Mouse (Mus musculus) layer of hippocampus, adult 18-20 months (tissue): ENCODE results near the gene Tmem108. TPM values are rescaled to one million over a fixed set of nuclear protein-coding genes. Genes with fewer than 3 reads are reported as not detected.
A peak's percentile ranks its signal among the peaks of the same experiment; 100 is the strongest.

Experiments used
- DNase-seq, 2 experiments: peaks; one replicate each; pipeline ENCODE4 v3.0.0; 2022; ENCODE audit warnings: low spot score in 2 of 2
- total RNA-seq, 2 experiments: library from RNA; stranded (reverse); gene quantifications; 2 replicates each; pipeline ENCODE4 v1.2.3; 2021

Gene Tmem108
- total RNA-seq, 2 experiments from 2014 or later = 32.1 to 35.4 TPM

DNA sequence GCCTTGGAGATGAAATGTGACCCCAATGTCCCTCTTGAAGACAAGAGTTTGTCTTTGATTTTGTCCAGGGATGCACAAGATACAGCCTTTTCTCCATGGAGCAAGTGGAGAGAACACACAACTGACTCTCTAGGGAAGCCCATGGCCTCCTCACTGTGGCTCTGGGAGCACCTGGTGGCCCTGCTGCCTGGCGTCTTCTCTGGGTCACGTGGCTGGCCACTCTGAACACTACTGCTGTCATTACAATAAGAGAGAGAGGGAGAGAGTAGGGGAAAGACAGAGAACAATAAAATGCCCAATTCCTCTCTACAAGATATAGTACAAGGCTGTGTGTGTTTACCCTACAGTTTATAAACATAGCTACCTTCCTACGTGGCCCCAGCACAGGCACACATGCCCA, 40.2 kb downstream of the Tmem108 start:
- no peak for DNase-seq

DNA sequence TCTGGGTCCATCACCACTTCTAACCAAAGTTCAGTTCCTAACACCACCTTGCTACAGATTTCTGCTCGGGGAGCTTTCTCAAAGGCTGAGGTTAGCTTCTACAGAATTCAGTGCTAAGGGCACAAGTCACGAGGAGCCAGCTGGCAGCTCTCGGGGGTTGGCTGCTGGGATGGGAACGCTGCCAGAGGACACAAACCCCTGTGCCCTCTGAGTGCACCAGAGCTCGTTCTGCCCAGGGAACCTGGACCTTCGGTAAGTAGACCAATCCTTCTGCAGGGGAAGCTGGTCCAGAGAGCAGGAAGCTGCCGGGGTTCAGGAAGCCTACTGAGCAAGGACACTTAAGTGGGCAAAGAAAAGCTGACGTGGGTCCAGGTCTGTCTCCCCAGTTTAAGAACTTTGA, 40.6 kb downstream of the Tmem108 start:
- DNase-seq = no peak

DNA sequence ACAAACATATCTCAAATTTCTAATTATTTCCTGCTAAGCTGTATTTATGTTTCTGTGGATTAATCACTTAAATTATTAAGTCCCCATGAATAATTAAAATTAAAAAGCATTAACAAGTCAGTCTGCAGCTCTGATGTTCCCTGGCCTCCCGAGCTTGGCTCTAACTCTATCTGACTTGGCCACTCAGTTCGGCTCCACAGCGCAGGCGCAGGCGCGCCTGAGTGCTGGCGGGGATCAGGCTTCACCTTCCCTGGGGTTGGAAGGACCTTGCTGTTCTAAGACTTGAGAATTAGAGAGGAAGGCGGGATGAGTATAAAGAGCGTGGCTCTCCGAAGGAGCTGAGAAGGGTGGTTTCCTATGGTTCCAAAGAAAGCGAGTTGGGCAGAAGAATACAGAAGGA, 41.6 kb downstream of the Tmem108 start:
- no peak for DNase-seq

DNA sequence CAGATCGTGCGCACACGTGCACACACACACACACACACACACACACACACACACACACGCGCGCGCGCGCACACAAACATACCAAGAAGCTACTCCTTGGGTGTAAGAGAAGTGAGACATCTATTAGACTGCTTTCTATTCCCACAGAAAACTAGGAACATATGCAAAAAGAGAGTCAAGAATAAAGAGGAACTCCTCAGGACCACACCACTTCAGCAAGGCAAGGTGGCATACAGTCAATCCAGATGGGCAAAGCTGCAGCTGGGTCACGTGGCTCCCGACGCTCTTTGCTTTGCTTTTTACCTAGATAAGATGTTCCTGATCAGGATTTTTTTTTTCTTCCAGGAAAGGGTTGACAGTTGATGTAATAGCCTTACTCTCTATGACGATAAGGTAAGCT, 45.6 kb downstream of the Tmem108 start:
- DNase-seq = no peak

DNA sequence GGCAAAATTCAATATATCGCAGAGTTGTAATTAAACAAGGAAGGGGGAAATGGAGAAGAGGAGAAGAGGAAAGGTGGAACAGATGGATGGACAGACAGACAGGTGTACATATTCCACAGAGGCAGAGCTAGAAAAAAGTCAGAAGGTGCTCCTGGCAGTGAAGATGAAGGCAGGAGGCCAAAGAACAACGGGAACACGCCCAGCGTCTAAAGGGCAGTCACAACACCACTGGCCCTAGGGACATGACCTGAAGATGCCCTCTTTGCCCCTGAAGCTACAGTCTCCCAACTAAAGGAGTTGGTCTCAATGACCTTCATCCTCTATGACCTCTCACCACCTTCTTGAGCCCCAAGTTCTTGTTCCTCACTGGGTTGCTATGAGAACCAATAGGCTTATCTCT, 46.3 kb downstream of the Tmem108 start:
- no peak for DNase-seq

DNA sequence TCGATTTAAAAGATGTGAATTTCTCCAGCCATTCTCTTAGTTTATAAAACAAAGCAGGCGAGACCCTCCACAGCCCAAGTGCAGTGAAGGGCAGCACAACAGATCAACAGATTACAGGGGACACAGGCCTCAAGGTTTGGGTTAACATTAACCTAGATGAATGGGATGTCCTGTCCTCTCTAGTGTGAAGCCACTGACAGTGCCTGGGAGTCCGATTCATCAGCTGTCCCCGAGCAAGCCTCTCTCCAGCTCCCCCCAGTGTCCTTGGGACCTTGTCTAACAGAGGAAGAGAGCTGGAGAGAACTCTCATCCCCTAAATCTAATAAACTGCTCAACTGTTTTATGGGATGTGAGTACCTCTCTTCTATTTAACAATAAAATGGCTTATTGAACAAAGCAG, 48.4 kb downstream of the Tmem108 start:
- no peak for DNase-seq

DNA sequence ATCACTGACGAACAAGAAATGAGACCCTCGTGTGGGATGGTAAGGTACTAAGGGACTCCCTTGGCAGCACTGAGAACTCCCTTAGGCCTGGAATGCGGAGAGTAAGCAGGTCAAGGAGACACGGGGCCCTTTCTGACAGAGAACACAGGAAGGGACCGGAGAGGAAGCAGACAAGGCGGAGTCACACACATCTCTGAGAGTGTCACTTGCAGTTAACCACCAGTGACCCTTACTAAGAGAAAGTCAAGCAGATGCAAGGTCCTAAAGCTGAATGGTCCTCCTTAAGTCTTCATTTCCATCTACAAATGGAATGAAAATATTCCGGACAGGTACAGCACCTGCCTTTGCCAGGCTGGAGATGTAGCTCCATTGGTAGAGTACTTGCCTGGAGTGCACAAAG, 48.9 kb downstream of the Tmem108 start:
- no peak for DNase-seq

DNA sequence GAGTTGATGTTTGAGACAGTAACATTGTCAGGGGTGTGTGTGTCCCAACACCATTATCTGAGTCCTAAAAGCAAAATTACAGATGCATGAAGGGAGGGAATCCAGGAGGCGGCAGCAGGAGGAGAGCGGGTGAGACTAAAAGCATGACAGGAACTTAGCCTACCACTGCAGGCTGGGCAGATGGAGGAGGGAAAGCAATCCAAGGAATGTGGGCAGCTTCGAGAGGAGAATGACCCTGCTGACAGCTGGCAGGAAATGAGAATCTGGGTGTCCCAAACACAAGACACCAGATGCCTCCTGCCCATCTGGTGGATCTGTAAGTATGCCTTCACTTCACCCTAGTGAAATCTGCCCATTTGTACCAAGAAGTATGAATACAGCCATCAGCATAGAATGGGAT, 51.9 kb downstream of the Tmem108 start:
- peak in 1 of 2 experiments; percentile 41 for DNase-seq

DNA sequence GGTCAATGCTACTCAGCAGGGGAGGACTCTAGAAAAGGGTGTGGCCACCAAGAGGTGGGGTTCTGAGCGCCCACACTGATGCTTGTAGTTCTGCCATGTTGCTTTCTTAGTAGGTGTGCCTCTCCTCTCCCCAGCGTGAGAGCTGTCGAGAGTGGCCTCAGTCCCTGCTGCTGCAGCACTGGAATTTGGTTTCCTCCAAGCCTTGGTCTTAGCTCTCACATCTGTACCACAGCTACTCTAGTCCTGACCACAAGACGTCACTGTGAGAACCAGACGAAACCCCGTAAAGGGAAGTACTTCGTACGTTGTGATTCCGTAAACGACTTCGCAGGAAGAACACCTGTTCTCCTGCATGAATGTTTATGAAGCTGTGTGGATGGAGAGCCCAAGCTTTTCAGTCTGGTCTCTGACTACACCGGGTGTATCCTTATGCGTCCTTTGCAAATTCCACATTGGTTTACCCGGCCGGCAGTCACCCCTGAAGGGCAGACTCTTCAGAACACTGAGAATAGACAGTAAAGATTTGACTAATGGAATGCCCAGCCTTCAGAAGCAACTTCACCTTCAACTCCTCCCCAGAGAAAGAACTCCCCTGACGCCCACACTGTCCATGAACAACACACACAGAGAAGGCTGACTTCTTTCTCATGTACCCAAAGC, 53.0 kb downstream of the Tmem108 start:
- DNase-seq = no peak

DNA sequence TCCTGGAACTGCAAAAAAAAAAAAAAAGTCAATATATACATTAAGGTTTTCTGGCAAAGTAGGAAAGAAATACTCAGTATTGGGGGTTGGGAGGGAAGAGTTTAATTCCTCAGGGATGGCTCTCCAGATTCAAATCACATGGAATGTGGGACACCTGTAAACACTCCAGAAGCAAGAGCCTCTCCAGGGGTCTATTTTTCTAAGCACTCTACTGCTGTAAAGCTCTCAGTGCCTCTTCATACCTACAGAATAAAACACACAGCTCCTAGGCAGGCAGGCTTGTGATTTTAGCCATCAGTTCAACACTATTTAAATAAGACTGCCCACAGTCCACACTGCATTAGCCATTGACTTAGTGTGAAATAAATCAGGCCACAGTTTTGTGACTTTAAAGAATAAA, 53.8 kb downstream of the Tmem108 start:
- no peak for DNase-seq

DNA sequence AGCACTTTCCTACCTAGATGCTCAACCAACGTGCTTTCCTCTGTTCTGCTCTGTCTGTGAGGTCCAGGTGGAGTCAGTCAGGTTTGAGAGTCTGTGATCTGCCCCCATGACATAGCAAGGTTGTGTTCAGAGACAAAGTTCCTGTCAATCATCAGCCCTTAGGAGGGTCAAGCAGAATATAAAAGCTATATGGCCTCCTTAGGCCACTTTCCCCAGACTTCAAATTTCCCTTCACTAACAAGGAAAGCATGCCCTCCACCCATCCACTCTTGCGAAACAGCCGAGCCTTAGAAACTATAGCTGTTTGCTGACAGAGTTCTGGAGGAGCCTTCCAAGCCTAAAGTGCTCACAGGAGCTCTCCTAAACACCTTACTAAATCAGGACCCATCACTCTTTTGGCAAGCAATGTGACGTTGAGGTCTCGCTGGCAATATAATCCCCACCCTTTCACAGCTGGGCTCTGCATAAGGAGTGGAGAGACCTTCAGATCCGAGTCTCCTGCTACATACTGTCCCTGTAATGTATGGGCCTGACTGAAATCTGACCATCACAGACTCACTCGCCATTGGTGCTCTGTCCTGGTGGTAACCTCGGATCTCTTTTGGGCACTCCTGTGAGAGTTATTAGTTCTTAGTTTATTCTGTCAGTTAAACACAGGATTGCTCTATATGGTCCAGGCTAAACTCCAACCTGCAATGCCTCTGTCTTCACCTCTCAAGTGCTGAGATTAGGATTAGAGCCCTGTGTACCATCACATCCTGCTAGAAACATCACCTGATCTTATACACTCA, 54.4 kb downstream of the Tmem108 start:
- DNase-seq = no peak

DNA sequence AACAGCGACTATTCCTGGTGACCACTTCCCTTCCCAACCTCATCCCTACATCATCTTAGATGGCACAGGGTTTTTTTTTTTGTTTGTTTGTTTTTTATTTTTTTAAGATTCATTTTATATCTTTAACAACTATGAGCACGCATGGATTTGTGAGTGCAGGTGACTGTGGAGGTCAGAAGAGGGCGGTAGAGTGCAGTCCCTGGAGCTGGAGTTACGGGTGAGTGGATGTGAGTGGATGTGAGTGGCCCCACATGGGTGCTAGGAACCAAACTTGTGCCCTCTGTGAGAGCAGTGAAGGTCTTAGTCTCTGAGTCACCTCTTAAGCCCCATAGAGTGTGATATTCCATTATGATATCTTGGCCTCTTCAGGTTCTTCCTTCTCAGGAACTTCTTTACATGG, 55.9 kb downstream of the Tmem108 start:
- DNase-seq = no peak

DNA sequence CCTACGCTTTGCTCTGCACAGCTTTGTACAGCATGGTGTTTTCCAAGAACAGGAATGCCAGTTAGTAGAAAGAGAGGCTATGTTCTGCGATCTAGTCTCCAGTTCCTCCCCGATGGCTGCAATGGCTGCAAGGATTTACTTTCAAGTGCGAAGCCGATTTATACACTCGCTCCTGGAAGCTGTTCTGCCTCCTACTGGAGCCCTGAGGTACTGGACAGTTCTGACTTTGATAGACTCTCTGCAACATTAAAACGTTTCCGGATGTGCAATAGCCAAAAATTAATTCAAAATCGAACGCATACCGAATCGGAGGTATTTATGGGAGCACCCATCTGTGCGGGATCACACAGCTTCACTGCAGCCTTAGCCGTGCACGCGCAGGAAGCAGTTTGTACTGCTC, 58.6 kb downstream of the Tmem108 start:
- no peak for DNase-seq

DNA sequence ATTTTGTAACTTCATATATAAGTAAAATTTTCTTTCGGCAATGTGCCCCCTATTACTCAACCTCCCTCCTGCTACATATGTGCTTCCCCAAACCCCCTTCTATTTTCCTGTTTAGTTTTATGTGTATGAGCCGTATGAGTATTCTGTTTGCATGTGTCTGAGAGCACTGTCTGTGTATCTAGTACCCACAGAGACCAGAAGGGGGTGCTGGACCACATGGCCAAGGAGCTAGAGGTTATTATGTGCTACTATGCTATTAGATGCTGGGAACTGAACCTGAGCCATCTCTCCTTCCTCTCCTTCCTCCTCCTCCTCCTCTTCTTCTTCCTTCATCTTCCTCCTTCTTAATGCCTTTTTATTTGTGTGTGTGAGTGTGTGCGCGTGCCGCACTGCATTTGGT, 59.2 kb downstream of the Tmem108 start:
- no peak for DNase-seq

DNA sequence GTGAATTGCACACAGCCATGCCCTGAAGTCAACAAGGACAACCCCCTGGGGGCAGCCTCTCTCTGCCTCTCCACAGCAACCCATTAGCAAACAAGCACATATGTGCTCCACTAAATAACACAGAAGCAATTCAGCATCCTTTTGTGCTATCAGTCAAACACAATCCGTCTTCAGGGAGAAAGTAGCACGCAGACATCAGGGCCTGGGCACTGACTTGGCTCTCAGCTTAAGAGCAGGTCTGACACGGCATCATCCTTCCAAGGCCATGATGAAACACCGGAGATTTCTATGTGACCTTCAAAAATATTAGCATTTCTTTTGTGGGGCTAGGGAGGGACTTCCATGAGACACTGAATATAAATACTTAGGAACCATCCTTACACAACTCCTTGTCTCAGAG, 60.2 kb downstream of the Tmem108 start:
- no peak for DNase-seq

DNA sequence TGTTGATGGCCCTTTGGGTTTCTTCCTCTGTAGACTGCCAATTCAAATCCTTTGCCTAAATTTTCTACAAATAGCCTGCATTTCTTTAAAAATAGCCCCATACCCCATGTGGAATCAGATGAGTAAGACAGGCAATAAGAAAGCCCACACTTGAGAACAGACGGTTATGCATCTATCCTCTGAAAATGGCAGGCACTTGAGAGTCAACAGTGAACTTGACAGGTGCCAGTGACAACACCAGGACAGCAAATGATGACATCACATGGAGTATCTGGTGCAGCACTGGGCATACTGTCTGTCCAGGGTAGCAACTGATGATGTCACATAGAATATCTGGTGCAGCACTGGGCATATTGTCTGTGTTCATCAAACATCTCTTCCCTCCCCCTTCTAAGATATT, 61.4 kb downstream of the Tmem108 start:
- DNase-seq = no peak

DNA sequence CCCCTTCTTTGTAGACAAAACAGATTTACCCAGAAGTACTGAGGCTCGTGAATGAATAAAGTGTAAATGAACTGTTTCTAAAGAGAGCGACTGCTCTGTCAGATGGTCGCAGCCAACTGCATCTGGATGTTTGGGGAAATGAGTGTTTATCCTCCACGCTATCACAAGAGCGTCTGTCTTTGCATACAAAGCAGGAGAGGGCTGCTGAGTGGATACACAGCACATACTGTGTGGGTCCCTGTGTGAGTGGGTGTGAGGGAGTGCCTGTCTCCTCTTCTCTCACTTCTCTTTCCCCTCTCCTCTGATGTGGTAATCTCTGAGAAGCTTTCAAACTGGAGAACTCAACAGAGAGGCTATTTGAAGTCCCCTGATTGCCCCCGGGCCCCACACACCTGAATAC, 64.7 kb downstream of the Tmem108 start:
- peak; percentile 40 to 55 for DNase-seq

DNA sequence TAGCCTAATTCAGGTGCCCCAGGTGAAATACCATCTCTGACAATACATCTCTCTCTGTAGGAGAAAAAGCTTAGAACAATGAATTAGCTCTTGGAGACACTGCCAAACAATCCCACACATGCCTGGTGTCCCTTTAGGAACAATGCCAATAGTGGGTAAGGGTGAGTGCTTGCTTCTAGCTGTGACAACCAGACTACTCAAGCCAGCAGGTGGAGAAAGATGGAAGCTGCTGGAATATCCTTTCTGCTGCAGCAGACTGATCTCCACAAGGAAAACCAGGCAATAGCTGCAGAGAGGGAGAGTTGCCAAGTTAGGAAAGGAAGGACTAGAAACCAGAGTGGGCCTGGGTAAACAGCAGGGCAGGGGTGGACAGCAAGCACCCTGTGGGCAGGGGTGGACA, 67.8 kb downstream of the Tmem108 start:
- DNase-seq = peak in 1 of 2 experiments; percentile 17

DNA sequence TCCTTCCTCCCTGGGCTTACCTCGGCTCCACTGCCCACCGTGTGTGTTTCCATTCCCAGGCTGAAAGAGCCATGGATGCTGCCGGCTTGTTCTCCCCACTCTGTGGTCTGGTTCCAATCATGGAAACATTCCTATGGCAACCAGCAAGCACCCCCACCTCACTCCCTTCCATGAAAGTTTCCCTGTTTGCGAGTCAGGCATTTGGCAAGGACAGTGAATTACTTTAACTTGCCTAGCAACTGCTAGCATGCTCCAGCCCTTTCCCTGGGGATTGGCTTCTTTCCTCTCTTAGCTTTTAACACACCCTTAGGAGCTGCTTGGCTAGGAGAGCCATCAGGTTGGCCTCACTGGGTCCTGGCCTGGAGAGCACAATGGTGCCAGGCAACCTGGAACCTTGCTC, 68.9 kb downstream of the Tmem108 start:
- DNase-seq = peak; percentile 57 to 79

DNA sequence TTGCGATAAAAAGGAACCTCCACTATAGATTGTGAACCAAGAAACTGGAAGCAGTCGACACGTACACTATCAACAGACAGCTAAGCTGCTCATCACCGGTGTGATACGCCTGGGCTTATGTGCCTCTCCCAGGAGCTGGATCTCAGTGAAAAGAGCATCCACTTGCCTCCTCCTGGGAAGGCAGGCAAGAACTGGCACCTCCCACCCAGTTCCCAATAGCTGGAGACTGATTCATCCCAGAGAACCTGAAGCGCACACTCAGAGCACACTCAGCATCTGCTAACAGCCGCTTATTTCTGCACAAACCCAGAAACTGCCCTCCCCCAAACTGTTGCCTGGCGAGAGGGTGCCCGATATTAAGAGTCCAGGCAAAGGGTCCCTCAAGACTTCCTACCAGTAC, 69.8 kb downstream of the Tmem108 start:
- DNase-seq = peak in 1 of 2 experiments; percentile 59

DNA sequence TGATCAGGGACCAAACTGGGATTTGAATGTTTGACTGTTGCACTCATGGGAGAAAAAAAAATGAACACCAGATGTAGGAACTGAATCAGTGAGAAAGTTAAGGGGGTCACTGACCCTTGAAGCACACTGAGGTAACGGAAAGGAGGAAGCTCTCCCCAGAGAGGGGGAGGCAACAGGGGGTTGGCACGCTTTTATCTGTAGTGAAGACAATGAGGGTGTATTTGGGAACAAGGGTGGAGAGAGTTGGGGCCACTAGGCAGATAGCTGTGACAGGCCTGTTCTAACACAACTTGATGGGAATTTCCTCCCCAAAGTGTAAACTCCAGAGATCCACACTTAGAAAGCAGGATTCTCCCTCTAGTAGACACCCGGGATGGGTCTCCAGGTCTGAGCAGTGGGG, 71.2 kb downstream of the Tmem108 start:
- no peak for DNase-seq

DNA sequence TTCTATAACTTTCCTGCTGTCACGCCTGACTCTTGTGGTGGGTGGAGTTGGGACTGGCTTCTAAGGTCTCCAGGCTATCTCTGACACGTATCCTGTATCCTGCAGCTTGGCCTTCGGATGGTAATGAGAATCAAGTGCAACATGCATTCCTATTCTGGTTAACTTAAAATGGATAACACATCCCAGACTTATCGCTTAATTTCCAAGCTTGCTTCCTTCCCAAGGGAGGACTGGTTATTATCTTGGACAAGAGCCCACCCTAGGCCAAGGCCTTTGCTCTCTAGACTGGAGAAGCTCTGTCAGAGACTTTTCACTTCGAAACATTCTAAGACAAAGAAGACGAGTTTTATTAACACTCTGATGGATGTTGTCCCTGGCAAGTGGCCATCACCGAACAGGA, 71.9 kb downstream of the Tmem108 start:
- DNase-seq = no peak

DNA sequence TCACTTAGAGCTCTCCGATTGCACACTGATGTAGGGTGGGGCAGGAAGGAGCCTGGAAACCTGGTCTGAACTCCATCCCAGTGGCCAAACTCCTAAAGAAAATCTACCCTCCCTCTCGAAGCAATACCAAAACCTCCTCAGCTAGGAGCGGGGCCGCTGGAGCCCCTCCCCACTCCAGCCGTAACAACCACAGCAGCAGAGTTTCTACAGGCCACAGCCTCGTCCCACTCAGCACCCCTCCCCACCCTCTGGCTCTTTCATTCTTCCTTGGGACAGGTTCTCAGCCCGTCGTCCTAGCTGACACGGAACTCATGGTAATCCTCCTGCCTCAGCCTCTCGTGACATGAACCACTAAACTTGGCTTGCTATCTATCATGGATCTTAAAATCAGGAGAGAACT, 72.6 kb downstream of the Tmem108 start:
- DNase-seq = no peak
